Mouse (Mus musculus) CH12.LX (cell line): ENCODE measurements at regions not wholly inside any gene's neighbourhood (a gene's known extent, or its start where the extent isn't known, plus 50 kb on each side); places are given as distances from the start of the nearest gene placed in this dataset.

Source experiments
- CTCF ChIP-seq, 2 experiments: IDR thresholded peaks in 1 of 2; conservative IDR thresholded peaks in 1 of 2; 2 replicates each; pipeline ENCODE4 v1.5.1; 2011 to 2012; ENCODE audit warnings: low read depth in 2 of 2, low read length in 2 of 2, improper control_type of control experiment in 1 of 2, inconsistent platforms in 1 of 2, mild to moderate bottlenecking in 1 of 2, moderate library complexity in 1 of 2
- KAT2A ChIP-seq: IDR thresholded peaks from 2 replicates; pipeline ENCODE4 v1.6.1; 2012; ENCODE audit warnings: low read length, improper control_type of control experiment, inconsistent platforms; ENCODE audit not compliant: insufficient replicate concordance
- MAZ ChIP-seq: IDR thresholded peaks from 2 replicates; pipeline ENCODE4 v1.6.1; 2012; ENCODE audit warnings: low read depth, mild to moderate bottlenecking, inconsistent platforms, low read length, improper control_type of control experiment, moderate library complexity
- POLR2A ChIP-seq: IDR thresholded peaks from 2 replicates; pipeline ENCODE4 v1.6.1; 2011; ENCODE audit warnings: low read depth, mild to moderate bottlenecking, improper control_type of control experiment, low read length

GRCm38 (mm10) chr4:4513351-4513750 lies 279.8 kb downstream of the Impad1 start:
- TF ChIP-seq MAZ (no peak), CTCF (conservative IDR thresholded peaks at IDR 0.05 in 1 of 2, IDR thresholded peaks at IDR 0.05 in 1 of 2; ENCODE audit: low read depth in 2 of 2, low read length in 2 of 2) (no peak), POLR2A (no peak), KAT2A (no peak)
